Comparison of ENCODE assay signal across 9 mouse cellular contexts in genomic region chr8:9772519-9772840, GRCm38 (mm10). TPM values are rescaled to one million over a fixed set of nuclear protein-coding genes. Genes with fewer than 3 reads are reported as not detected.
A peak's percentile ranks its signal among the peaks of the same experiment; 100 is the strongest.
DNase-seq lines count a peak whose midpoint lies in the region; ATAC-seq and TF ChIP-seq lines count a peak whose summit lies in the region.
"Had no signal": no experiment of that assay in that cellular context is flagged by ENCODE, and none has a peak within 500 bp of the region (broad histone marks: within the 10 kb centered on the region; RNA-seq: fewer than 3 reads in every experiment).

No protein-coding gene starts in this region.

- no peak for TF ChIP-seq EP300 in lung, postnatal 0 days (IDR thresholded peaks at IDR 0.05)

- DNase-seq in lung, postnatal 0 days (ENCODE audit: low spot score): no peak
- DNase-seq in layer of hippocampus, postnatal 14 days (ENCODE audit: low spot score in 2 of 2): peak; percentile 31 to 41
- peak; percentile 52 for DNase-seq in neural tube, embryonic 11.5 days (ENCODE audit: low spot score)
- no peak for DNase-seq in yolk sac, embryonic 10.5 days (ENCODE audit: low spot score)
- no peak for DNase-seq in spleen, postnatal 10 days (ENCODE audit: low spot score in 2 of 2)

- no peaks in the 10 kb centered on the region for H3K36me3 ChIP-seq in lung, embryonic 16.5 days (ENCODE audit: control insufficient read depth, insufficient read depth, low read length)
- no peaks in the 10 kb centered on the region for H3K36me3 ChIP-seq in lung, postnatal 0 days (ENCODE audit: insufficient read depth, low read length)
- H3K36me3 ChIP-seq in forebrain, embryonic 15.5 days: no peaks in the 10 kb centered on the region
- no peaks in the 10 kb centered on the region for H3K36me3 ChIP-seq in neural tube, embryonic 11.5 days (ENCODE audit: control insufficient read depth, insufficient read depth, low read length)

- H3K27ac ChIP-seq in lung, embryonic 16.5 days (ENCODE audit: low read length): no peak overlapping the region
- H3K27ac ChIP-seq in lung, postnatal 0 days (ENCODE audit: low read length): no peak overlapping the region
- H3K27ac ChIP-seq in forebrain, embryonic 15.5 days (replicated peaks): peak overlapping the region; percentile 84
- H3K27ac ChIP-seq in neural tube, embryonic 11.5 days (ENCODE audit: low read depth, low read length): no peak overlapping the region

- H3K27me3 ChIP-seq in lung, embryonic 16.5 days (ENCODE audit: control insufficient read depth, insufficient read depth, low read depth, low read length): peaks cover 40% of the 10 kb centered on the region
- peaks cover 13% of the 10 kb centered on the region for H3K27me3 ChIP-seq in lung, postnatal 0 days (replicated peaks; ENCODE audit: insufficient read depth, low read length)
- no peaks in the 10 kb centered on the region for H3K27me3 ChIP-seq in forebrain, embryonic 15.5 days
- H3K27me3 ChIP-seq in neural tube, embryonic 11.5 days (ENCODE audit: control insufficient read depth, insufficient read depth, low read length): peaks cover 14% of the 10 kb centered on the region; the same call in 1 of the 2 replicates

- no peaks in the 10 kb centered on the region; the same call in 1 of the 2 replicates for H3K4me1 ChIP-seq in lung, embryonic 16.5 days (replicated peaks; ENCODE audit: control insufficient read depth, insufficient read depth, low read length)
- no peaks in the 10 kb centered on the region for H3K4me1 ChIP-seq in lung, postnatal 0 days (ENCODE audit: insufficient read depth, low read depth, low read length)
- H3K4me1 ChIP-seq in forebrain, embryonic 15.5 days: peaks cover 22% of the 10 kb centered on the region
- H3K4me1 ChIP-seq in neural tube, embryonic 11.5 days (ENCODE audit: control insufficient read depth, insufficient read depth, low read length): no peaks in the 10 kb centered on the region

- H3K9ac ChIP-seq in lung, embryonic 16.5 days (ENCODE audit: low read length): no peak overlapping the region
- H3K9ac ChIP-seq in lung, postnatal 0 days (replicated peaks; ENCODE audit: low read depth): no peak overlapping the region
- H3K9ac ChIP-seq in forebrain, embryonic 15.5 days (replicated peaks): peak overlapping the region; percentile 66
- peak overlapping the region; percentile 65 for H3K9ac ChIP-seq in neural tube, embryonic 11.5 days (ENCODE audit: low read length)

- peak overlapping the region; percentile 51; the same call in 1 of the 2 replicates for H3K4me3 ChIP-seq in lung, embryonic 16.5 days (ENCODE audit: low read length)
- no peak overlapping the region for H3K4me3 ChIP-seq in lung, postnatal 0 days (ENCODE audit: low read depth, low read length)
- H3K4me3 ChIP-seq in forebrain, embryonic 15.5 days: peak overlapping the region; percentile 79
- peak overlapping the region; percentile 66 for H3K4me3 ChIP-seq in neural tube, embryonic 11.5 days (ENCODE audit: low read depth, low read length)

- no peaks in the 10 kb centered on the region for H3K9me3 ChIP-seq in lung, embryonic 16.5 days (ENCODE audit: control insufficient read depth, low read length)
- H3K9me3 ChIP-seq in lung, postnatal 0 days (ENCODE audit: low read length): no peaks in the 10 kb centered on the region
- H3K9me3 ChIP-seq in forebrain, embryonic 15.5 days: no peaks in the 10 kb centered on the region
- no peaks in the 10 kb centered on the region for H3K9me3 ChIP-seq in neural tube, embryonic 11.5 days (ENCODE audit: control insufficient read depth, low read length)

- peak overlapping the region; percentile 77 for H3K4me2 ChIP-seq in lung, embryonic 16.5 days (ENCODE audit: low read depth, low read length)
- no peak overlapping the region for H3K4me2 ChIP-seq in lung, postnatal 0 days (replicated peaks; ENCODE audit: low read depth, low read length)
- H3K4me2 ChIP-seq in forebrain, embryonic 15.5 days (replicated peaks): peak overlapping the region; percentile 89
- H3K4me2 ChIP-seq in neural tube, embryonic 11.5 days (ENCODE audit: low read depth): peak overlapping the region; percentile 86

- no peak for TF ChIP-seq CTCF in lung, postnatal 0 days (IDR thresholded peaks at IDR 0.05)

- 6% methylated on average over 6 of the region's 6 CpGs for WGBS in lung, embryonic 16.5 days
- WGBS in lung, postnatal 0 days: 11% methylated on average over 6 of the region's 6 CpGs
- 3% methylated on average over 6 of the region's 6 CpGs for WGBS in forebrain, embryonic 15.5 days
- WGBS in neural tube, embryonic 11.5 days: 4% methylated on average over 6 of the region's 6 CpGs

- ATAC-seq in lung, embryonic 16.5 days (ENCODE audit: low read depth): no peak
- no peak for ATAC-seq in lung, postnatal 0 days
- peak; percentile 72 for ATAC-seq in forebrain, embryonic 15.5 days (replicated peaks)
- peak; percentile 39 for ATAC-seq in neural tube, embryonic 11.5 days (ENCODE audit: insufficient read depth, low FRiP score, low TSS enrichment)
- ATAC-seq in erythroblast, adult 5-6 weeks (replicated peaks; ENCODE audit: low FRiP score, poor library complexity, severe bottlenecking): no peak

RNA-seq across cellular contexts. Expression of gene Fam155a, which starts 1.5 kb away (rescaled TPM):
- 0.15 and 0.29 TPM in 2 replicates for polyA plus RNA-seq in lung, embryonic 16.5 days (2015; fragmentation: Nextera tagmentation; extraction: Ambion mirVana)
- 0.11 and 0.13 TPM in 2 replicates for polyA plus RNA-seq in lung, postnatal 0 days (2015; fragmentation: Nextera tagmentation; extraction: Ambion mirVana)
- 17.1 and 18.9 TPM in 2 replicates for polyA plus RNA-seq in forebrain, embryonic 15.5 days (2015; fragmentation: Nextera tagmentation; extraction: Ambion mirVana)
- total RNA-seq in layer of hippocampus, postnatal 14 days (2021): 100 to 1,000 TPM in 1 of 2 experiments, 10 to 100 TPM in 1; 98.4 to 111 TPM
- polyA plus RNA-seq in neural tube, embryonic 11.5 days (2014; fragmentation: Nextera tagmentation; extraction: Ambion mirVana): 4.1 and 6.6 TPM in 2 replicates
- not detected in 2 replicates for total RNA-seq in erythroblast, adult 5-6 weeks (2015; ENCODE audit: low replicate concordance)
- total RNA-seq in erythroblast, adult 5-6 weeks (2017; ENCODE audit: low replicate concordance): 0.09 TPM in 1 of 2 replicates, not detected in the other
- polyA plus RNA-seq: liver, adult 2 months had no signal

Comparison
In these comparisons a context has a peak if more than half of its experiments do, and no peak if none do; other contexts are left out.
1. ATAC-seq: peak in forebrain, embryonic 15.5 days (single experiment) and neural tube, embryonic 11.5 days (single experiment); none in lung, embryonic 16.5 days (single experiment), lung, postnatal 0 days (single experiment) and erythroblast, adult 5-6 weeks (single experiment).
2. H3K9ac ChIP-seq: peak in forebrain, embryonic 15.5 days (single experiment) and neural tube, embryonic 11.5 days (single experiment); none in lung, embryonic 16.5 days (single experiment) and lung, postnatal 0 days (single experiment).
3. DNase-seq: peak in layer of hippocampus, postnatal 14 days (2 of 2) and neural tube, embryonic 11.5 days (single experiment); none in lung, postnatal 0 days (single experiment), yolk sac, embryonic 10.5 days (single experiment) and spleen, postnatal 10 days (0 of 2).